Mouse (Mus musculus) forebrain, embryonic 14.5 days (tissue): Measurements from ENCODE around the gene Tbl3. TPM values are rescaled to one million over a fixed set of nuclear protein-coding genes. Genes with fewer than 3 reads are reported as not detected.

Experiments
- ATAC-seq: fragments of 200-750 bp; cut with Nextera tagmentation; 2 replicates; pipeline ENCODE4 v1.8.0; 2017; ENCODE audit warnings: mild to moderate bottlenecking, moderate library complexity
- DNase-seq: peaks from one replicate; pipeline ENCODE4 v3.0.0-alpha.2; 2015; ENCODE audit warnings: low spot score
- H3K27ac ChIP-seq: fragments of 300-500 bp; sonication (generic); 2 replicates; pipeline ENCODE4 v1.5.1; 2014; ENCODE audit warnings: low read depth, mild to moderate bottlenecking, control low read depth, low read length, moderate library complexity
- H3K27me3 ChIP-seq: fragments of 300-500 bp; sonication (generic); replicated peaks from 2 replicates; pipeline ENCODE4 v1.6.1; 2014; ENCODE audit warnings: low read length, control low read depth, mixed read lengths; ENCODE audit not compliant: control insufficient read depth, insufficient read depth
- H3K36me3 ChIP-seq: fragments of 300-500 bp; sonication (generic); 2 replicates; pipeline ENCODE4 v1.6.1; 2014; ENCODE audit warnings: low read length, control low read depth; ENCODE audit not compliant: control insufficient read depth, insufficient read depth
- H3K4me1 ChIP-seq: fragments of 300-500 bp; sonication (generic); 2 replicates; pipeline ENCODE4 v1.6.1; 2014; ENCODE audit warnings: antibody characterized with exemption, low read length, control low read depth; ENCODE audit not compliant: control insufficient read depth, insufficient read depth
- H3K4me2 ChIP-seq: fragments of 300-500 bp; sonication (generic); 2 replicates; pipeline ENCODE4 v1.6.1; 2014; ENCODE audit warnings: mild to moderate bottlenecking, control low read depth, low read length
- H3K4me3 ChIP-seq: fragments of 300-500 bp; sonication (generic); 2 replicates; pipeline ENCODE4 v1.5.1; 2014; ENCODE audit warnings: low read depth, low read length, control low read depth
- H3K9ac ChIP-seq: fragments of 300-500 bp; sonication (generic); 2 replicates; pipeline ENCODE4 v1.6.1; 2014; ENCODE audit warnings: mild to moderate bottlenecking, low read length, control low read depth, moderate library complexity
- H3K9me3 ChIP-seq: fragments of 300-500 bp; sonication (generic); replicated peaks from 2 replicates; pipeline ENCODE4 v1.6.1; 2016; ENCODE audit warnings: low read length, control low read depth, mixed read lengths; ENCODE audit not compliant: control insufficient read depth
- WGBS: fragments of 180-500 bp; shearing (Covaris S2); extraction: QIAGEN DNeasy Blood & Tissue Kit; methylation state at CpG from one replicate; pipeline ENCODE4 v1.1.7; 2014; 5-methylcytosine and 5-hydroxymethylcytosine counted together
- polyA plus RNA-seq: library from polyadenylated mRNA; unstranded; fragments of >200 nt; fragmentation: Nextera tagmentation; extraction: Ambion mirVana; gene quantifications from 2 replicates; pipeline ENCODE4 v1.2.1, GENCODE M21; 2014

The Tbl3 gene
- 85.3 and 86.1 TPM in 2 replicates for polyA plus RNA-seq

DNA sequence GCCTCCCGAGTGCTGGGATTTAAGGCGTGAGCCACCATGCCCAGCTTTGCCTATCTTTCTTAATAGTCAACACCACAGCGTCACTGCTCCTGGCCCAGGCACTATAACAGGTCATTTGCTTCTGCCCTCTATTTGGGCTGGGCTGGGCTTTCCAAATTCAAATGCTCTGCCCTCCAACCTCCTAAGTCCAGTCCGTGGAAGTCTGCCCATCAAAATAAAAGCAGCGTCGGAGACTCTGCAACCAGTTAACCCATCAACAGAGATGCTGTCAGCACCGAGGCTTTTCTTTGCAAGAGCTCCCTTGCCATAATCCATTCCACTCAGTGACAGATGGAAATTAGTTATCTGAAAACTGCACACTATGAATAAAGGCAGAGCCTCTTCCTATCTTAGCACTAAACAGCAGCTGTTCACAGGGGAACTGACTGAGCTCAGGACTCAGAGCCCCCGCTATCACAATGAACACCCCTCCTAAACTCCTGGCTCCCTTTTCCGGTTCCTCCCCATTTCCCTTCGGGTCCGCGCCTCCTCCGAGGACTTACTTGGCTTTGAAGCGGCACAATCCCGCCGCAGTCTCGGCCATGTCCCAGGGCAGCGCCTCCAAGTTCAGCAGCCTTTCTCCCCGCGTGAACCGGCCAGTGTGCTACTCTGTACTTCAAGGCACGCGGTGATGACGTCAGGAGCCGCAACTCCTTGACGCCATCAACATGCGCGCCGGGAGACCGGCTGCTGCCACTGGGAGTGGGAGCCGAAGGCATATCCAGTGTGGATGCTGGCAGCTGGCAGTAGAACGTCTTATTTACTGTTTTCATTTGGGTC, at the start of gene Tbl3:
TSS of gene Tbl3 (minus strand) at position 679 of the 819 bp plus-strand sequence.
- Histone ChIP-seq H3K4me1 (peaks cover 2% of the 10 kb centered on the region), H3K9me3 (no peaks in the 10 kb centered on the region), H3K36me3 (peaks cover 25% of the 10 kb centered on the region), H3K27me3 (no peaks in the 10 kb centered on the region), H3K4me3 (peak within 1 kb of the TSS; percentile 65), H3K27ac (peak within 1 kb of the TSS; percentile 72), H3K9ac (peak within 1 kb of the TSS; percentile 69), H3K4me2 (peak within 1 kb of the TSS; percentile 81)
- peak; percentile 96 for ATAC-seq
- peak; percentile 98 for DNase-seq
- 4% methylated on average over 32 of the region's 32 CpGs for WGBS

DNA sequence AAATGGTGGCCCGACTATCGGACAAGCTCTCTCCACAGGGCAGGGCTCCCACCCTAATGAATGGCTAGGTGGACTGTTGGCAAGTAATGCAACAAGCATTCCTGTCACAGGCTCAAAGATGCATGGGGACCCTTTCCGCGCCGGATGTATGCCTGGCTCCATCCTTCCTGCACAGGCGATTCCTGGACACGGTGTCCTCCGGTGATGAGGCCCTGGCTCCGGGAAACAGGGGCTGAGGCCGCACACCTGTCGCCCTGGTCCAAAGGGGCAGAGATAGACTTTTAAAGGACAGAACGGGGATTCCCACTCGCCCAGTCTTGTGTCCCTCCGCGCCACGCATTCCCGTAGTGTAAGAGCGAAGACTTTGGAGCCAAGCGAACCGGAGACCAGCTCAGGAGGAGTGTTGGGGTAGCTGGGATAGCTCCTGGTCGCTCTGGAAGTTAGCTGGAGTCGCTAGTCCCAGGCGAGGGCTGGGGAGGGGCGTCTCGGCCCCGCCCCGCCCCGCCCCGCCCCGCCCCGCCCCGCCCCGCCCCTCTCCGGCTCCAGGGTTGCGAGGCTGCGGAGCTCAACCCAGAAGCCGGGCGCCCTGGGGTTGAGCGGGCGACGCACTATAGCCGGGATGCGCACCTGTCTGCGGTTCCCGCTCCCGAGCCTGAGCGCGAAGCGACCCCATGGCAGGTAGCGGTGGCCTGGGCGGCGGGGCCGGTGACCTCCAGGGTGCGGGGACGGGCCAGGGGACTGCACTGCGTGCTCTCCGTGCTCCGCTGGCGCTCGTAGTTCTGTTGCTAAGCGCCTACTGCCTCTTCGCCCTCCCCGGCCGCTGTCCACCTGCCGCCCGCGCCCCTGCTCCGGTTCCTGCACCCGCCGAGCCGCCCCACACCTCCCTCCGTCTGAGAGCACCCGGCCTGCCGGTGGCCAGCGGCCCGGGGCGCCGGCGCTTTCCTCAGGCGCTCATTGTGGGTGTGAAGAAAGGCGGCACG, 45.2 kb upstream of the Tbl3 start, which contains the start of gene Hs3st6:
TSS of gene Hs3st6 (plus strand) at position 574 of the 980 bp plus-strand sequence.
- Histone ChIP-seq H3K9me3 (no peaks in the 10 kb centered on the region), H3K4me2 (peak within 1 kb of the TSS; percentile 78), H3K4me3 (peak within 1 kb of the TSS; percentile 41), H3K4me1 (peaks cover 8% of the 10 kb centered on the region), H3K27me3 (peaks cover 55% of the 10 kb centered on the region), H3K9ac (peak within 1 kb of the TSS; percentile 40), H3K27ac (no peak within 1 kb of the TSS), H3K36me3 (no peaks in the 10 kb centered on the region)
- DNase-seq (peak; percentile 29), ATAC-seq (peak; percentile 85)
- WGBS: 1% methylated on average over 65 of the region's 82 CpGs

- Histone ChIP-seq H3K9me3 (no peaks in the 10 kb centered on the region), H3K27me3 (peaks cover 55% of the 10 kb centered on the region), H3K36me3 (no peaks in the 10 kb centered on the region), H3K9ac (no peak overlapping the region), H3K4me1 (peaks cover 8% of the 10 kb centered on the region), H3K27ac (no peak overlapping the region), H3K4me2 (no peak overlapping the region), H3K4me3 (no peak overlapping the region)
- DNase-seq (no peak), ATAC-seq (no peak)
- WGBS: 16% methylated on average over 4 of the region's 4 CpGs
Measured at GRCm38 (mm10) chr17:24751528-24751927, 44.1 kb upstream of the Tbl3 start.

GRCm38 (mm10) chr17:24746986-24747385, 39.5 kb upstream of the Tbl3 start:
- Histone ChIP-seq H3K4me3 (no peak overlapping the region), H3K27me3 (peaks cover 13% of the 10 kb centered on the region), H3K4me1 (no peaks in the 10 kb centered on the region), H3K27ac (no peak overlapping the region), H3K9me3 (no peaks in the 10 kb centered on the region), H3K9ac (no peak overlapping the region), H3K4me2 (no peak overlapping the region), H3K36me3 (no peaks in the 10 kb centered on the region)
- DNase-seq (no peak), ATAC-seq (no peak)
- WGBS: 50% methylated on average over 4 of the region's 4 CpGs

DNA sequence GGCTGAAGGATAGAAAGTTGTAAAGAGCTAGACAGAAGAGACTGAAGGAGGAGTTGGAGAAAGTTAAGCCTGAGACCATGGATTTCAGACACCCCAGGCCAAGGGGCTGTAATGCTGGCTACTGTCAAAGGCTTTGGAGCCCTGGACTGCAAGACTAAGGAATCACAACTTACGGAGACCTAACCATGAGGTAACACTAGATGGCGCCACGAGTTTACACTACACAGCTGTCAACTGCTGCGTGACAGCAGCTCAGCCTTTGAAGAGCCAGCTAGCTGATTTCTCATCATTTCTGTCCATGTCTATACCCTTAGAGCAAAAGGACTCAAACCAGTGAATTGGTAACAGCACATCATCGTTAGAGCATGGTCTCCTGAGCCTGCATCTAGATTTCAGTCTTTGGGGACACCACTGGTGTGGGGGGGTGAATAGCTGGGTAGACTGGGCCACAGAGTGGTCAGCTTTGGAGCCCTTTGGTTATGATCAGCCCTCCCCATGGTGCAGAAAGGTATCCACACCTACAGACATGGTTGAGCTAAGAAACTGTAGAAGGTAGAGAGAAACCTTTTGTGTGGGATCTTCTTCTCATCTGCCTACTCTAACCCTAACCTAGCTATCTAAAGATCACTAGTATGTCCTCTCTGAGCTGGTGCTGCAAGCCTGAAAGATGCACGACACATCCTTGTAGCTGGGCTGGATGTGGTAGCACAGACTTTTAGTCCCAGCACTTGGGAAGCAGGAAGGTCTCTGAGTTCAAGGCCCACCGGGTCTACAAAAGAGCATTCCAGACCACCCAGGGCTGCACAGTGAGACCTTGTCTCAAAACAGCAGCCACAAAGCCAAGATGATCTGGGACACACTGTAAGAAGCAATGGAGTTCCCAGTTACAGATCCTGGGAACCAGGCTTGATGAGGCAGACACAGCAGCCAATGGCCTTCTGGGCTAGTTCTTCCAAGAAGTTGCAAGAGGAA, 38.4 kb upstream of the Tbl3 start:
- ATAC-seq (peak; percentile 82), DNase-seq (peak; percentile 94)
- Histone ChIP-seq H3K4me3 (no peak overlapping the region), H3K4me1 (no peaks in the 10 kb centered on the region), H3K4me2 (no peak overlapping the region), H3K27ac (no peak overlapping the region), H3K27me3 (peaks cover 6% of the 10 kb centered on the region; the same call in 1 of the 2 replicates), H3K9me3 (no peaks in the 10 kb centered on the region), H3K36me3 (no peaks in the 10 kb centered on the region), H3K9ac (no peak overlapping the region; the same call in 1 of the 2 replicates)
- 17% methylated on average over 7 of the region's 7 CpGs for WGBS

GRCm38 (mm10) chr17:24744381-24744780, 36.9 kb upstream of the Tbl3 start:
- DNase-seq (no peak), ATAC-seq (no peak)
- peaks cover 2% of the 10 kb centered on the region; the same call in 1 of the 2 replicates for H3K36me3 ChIP-seq
- H3K27me3 ChIP-seq: no peaks in the 10 kb centered on the region
- H3K4me2 ChIP-seq: no peak overlapping the region
- no peaks in the 10 kb centered on the region for H3K9me3 ChIP-seq
- 66% methylated on average over 3 of the region's 3 CpGs for WGBS
- no peaks in the 10 kb centered on the region for H3K4me1 ChIP-seq
- no peak overlapping the region for H3K27ac ChIP-seq
- H3K9ac ChIP-seq: no peak overlapping the region
- no peak overlapping the region for H3K4me3 ChIP-seq

DNA sequence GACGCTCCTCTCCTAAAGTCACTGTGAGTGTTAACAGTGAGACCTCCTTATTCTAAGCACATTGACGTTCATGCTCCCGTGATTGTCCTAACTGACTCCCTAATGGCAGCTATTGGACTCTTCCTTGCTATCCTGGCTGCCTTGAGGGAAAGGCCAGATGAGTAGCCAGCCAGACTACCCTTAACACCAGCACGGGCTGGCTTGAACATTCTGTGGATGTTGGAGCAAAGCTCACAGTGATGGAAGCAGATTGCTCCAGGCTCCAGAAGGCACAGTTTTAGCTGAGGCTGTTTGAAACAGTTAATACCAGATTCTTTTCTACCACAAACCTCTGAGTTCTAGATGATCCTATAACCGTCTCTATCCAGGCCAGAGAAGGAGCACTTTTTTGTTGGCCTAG, 36.4 kb upstream of the Tbl3 start:
- 79% methylated on average over 5 of the region's 5 CpGs for WGBS

GRCm38 (mm10) chr17:24742307-24742706, 34.8 kb upstream of the Tbl3 start:
- Histone ChIP-seq H3K4me1 (peaks cover 2% of the 10 kb centered on the region; the same call in 1 of the 2 replicates), H3K4me2 (no peak overlapping the region), H3K27me3 (no peaks in the 10 kb centered on the region), H3K9ac (no peak overlapping the region), H3K9me3 (no peaks in the 10 kb centered on the region), H3K27ac (no peak overlapping the region), H3K4me3 (no peak overlapping the region), H3K36me3 (peaks cover 3% of the 10 kb centered on the region; the same call in 1 of the 2 replicates)
- DNase-seq: no peak
- ATAC-seq: no peak
- WGBS: 82% methylated on average over 8 of the region's 8 CpGs

More for the DNA sequence above, 36.4 kb upstream of the Tbl3 start:
- ATAC-seq: no peak
- Histone ChIP-seq H3K27ac (no peak overlapping the region), H3K4me3 (no peak overlapping the region), H3K9me3 (no peaks in the 10 kb centered on the region), H3K36me3 (peaks cover 3% of the 10 kb centered on the region; the same call in 1 of the 2 replicates), H3K27me3 (no peaks in the 10 kb centered on the region), H3K4me1 (no peaks in the 10 kb centered on the region), H3K9ac (no peak overlapping the region), H3K4me2 (no peak overlapping the region)
- no peak for DNase-seq
